Mouse (Mus musculus) liver, adult 2 months (tissue): ENCODE data around the gene Slc39a11.

ENCODE experiments used
- CTCF ChIP-seq: fragments of 200-500 bp; IDR thresholded peaks from 2 replicates; pipeline ENCODE4 v1.5.1; 2011; ENCODE audit warnings: low read depth, low read length, control low read depth
- POLR2A ChIP-seq: fragments of 200-500 bp; IDR thresholded peaks from 2 replicates; pipeline ENCODE4 v1.6.1; 2011; ENCODE audit warnings: low read length, control low read depth; ENCODE audit not compliant: insufficient read depth; ENCODE audit errors: extremely low read depth

DNA sequence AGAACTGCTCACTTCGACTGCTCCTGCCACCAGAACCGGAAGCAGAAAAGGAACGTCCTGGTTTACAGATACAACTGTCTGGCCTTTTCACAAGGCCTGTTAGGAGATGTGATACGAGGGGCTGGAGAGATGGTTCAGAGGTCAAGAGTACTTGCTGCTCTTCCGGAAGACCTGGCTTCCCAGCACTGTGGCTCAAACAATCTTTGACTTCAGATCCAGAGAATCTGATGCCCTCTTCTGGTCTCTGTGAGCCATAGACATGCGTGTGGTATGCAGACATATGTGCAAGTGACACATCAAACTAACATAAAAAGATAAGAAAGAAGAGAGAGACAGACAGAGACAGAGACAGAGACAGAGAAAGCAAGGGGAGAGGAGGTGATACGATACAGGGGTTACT is 17.6 kb downstream of the Slc39a11 start:
- TF ChIP-seq CTCF (no peak), POLR2A (no peak)
